Mouse (Mus musculus): ENCODE results near the gene Olfr1178. TPM values are rescaled to one million over a fixed set of nuclear protein-coding genes. Genes with fewer than 3 reads are reported as not detected.

Olfr1178 gene
- polyA plus RNA-seq, 1 experiment = not detected

GRCm38 (mm10) chr2:88426071-88426470 lies 39.2 kb downstream of the Olfr1178 start, which contains the start of gene Olfr1181:
Olfr1181 (minus strand) TSS chr2:88426171.
- no peak for TF ChIP-seq SRF (IDR thresholded peaks at IDR 0.05; ENCODE audit: control insufficient read depth, insufficient read length, low read depth)
- no peak for TF ChIP-seq POLR2A (IDR thresholded peaks at IDR 0.05; ENCODE audit: insufficient read length, low read depth)
- TF ChIP-seq CEBPB (IDR thresholded peaks at IDR 0.05; ENCODE audit: insufficient read depth, poor library complexity, severe bottlenecking) = no peak
- no peak for TF ChIP-seq USF1 (IDR thresholded peaks at IDR 0.05; ENCODE audit: low read depth)
- TF ChIP-seq REST (IDR thresholded peaks at IDR 0.05; ENCODE audit: insufficient read depth, insufficient read length) = no peak
- no peaks in the 10 kb centered on the region for H3K27me3 ChIP-seq (ENCODE audit: control insufficient read depth, insufficient read depth, insufficient read length)
- H3K4me3 ChIP-seq = no peak within 1 kb of the TSS
- H3K4me2 ChIP-seq (ENCODE audit: low read depth) = no peak within 1 kb of the TSS
- H3K36me3 ChIP-seq (ENCODE audit: control insufficient read depth, insufficient read depth) = no peaks in the 10 kb centered on the region
- no peaks in the 10 kb centered on the region for H3K79me2 ChIP-seq (ENCODE audit: control insufficient read depth, insufficient read depth)
- H3ac ChIP-seq (ENCODE audit: control insufficient read depth, insufficient read length) = no peak within 1 kb of the TSS

GRCm38 (mm10) chr2:88449031-88449430 lies 62.2 kb downstream of the Olfr1178 start, which contains the start of gene Gm13757:
Gm13757 (minus strand) TSS chr2:88449131.
- TF ChIP-seq MYOG (IDR thresholded peaks at IDR 0.05; ENCODE audit: control insufficient read depth in 1 of 3, insufficient read depth in 1 of 3, insufficient read length in 2 of 3, low read depth in 2 of 3) = no peak
- TF ChIP-seq REST (IDR thresholded peaks at IDR 0.05; ENCODE audit: insufficient read depth, insufficient read length) = no peak
- no peak for TF ChIP-seq SRF (IDR thresholded peaks at IDR 0.05; ENCODE audit: control insufficient read depth, insufficient read length, low read depth)
- no peak for TF ChIP-seq POLR2A (IDR thresholded peaks at IDR 0.05; ENCODE audit: insufficient read length, low read depth)
- no peak for TF ChIP-seq E2F4 (IDR thresholded peaks at IDR 0.05; ENCODE audit: insufficient read depth)
- TF ChIP-seq MYOD1 (IDR thresholded peaks at IDR 0.05; ENCODE audit: control insufficient read depth in 1 of 3, insufficient read length in 2 of 3, low read depth in 2 of 3) = no peak
- no peak for TF ChIP-seq TCF12 (IDR thresholded peaks at IDR 0.05; ENCODE audit: insufficient read depth, poor library complexity, severe bottlenecking)
- Histone ChIP-seq H3K27me3 (ENCODE audit: control insufficient read depth, insufficient read depth, insufficient read length) (no peaks in the 10 kb centered on the region), H3ac (ENCODE audit: control insufficient read depth, insufficient read length) (no peak within 1 kb of the TSS), H3K4me2 (ENCODE audit: low read depth) (no peak within 1 kb of the TSS), H3K79me2 (ENCODE audit: control insufficient read depth, insufficient read depth) (no peaks in the 10 kb centered on the region), H3K4me3 (no peak within 1 kb of the TSS), H3K36me3 (ENCODE audit: control insufficient read depth, insufficient read depth) (no peaks in the 10 kb centered on the region)

Other genes with a start within 250 kb of the Olfr1178 start
- gene Olfr1167, start 231.9 kb upstream of the Olfr1178 start, polyA plus RNA-seq (2012; fragmentation: generic; extraction: Trizol) = not detected
- gene Olfr1168, start 205.2 kb upstream of the Olfr1178 start, polyA plus RNA-seq (2012; fragmentation: generic; extraction: Trizol) = not detected
- not detected for gene Olfr1170, start 158.7 kb upstream of the Olfr1178 start, polyA plus RNA-seq (2012; fragmentation: generic; extraction: Trizol)
- not detected for gene Olfr1173, start 107.2 kb upstream of the Olfr1178 start, polyA plus RNA-seq (2012; fragmentation: generic; extraction: Trizol)
- not detected for gene Olfr1174-ps, start 71.9 kb upstream of the Olfr1178 start, polyA plus RNA-seq (2012; fragmentation: generic; extraction: Trizol)
- gene Olfr1175-ps, start 59.8 kb upstream of the Olfr1178 start, polyA plus RNA-seq (2012; fragmentation: generic; extraction: Trizol) = not detected
- not detected for gene Olfr1176, start 50.3 kb upstream of the Olfr1178 start, polyA plus RNA-seq (2012; fragmentation: generic; extraction: Trizol)
- gene Olfr1177-ps, start 40.6 kb upstream of the Olfr1178 start, polyA plus RNA-seq (2012; fragmentation: generic; extraction: Trizol) = not detected
- not detected for gene Olfr1179, start 19.4 kb downstream of the Olfr1178 start, polyA plus RNA-seq (2012; fragmentation: generic; extraction: Trizol)
- not detected for gene Olfr1180, start 32.1 kb downstream of the Olfr1178 start, polyA plus RNA-seq (2012; fragmentation: generic; extraction: Trizol)
- not detected for gene Olfr1181, start 39.1 kb downstream of the Olfr1178 start, polyA plus RNA-seq (2012; fragmentation: generic; extraction: Trizol)
- gene Gm13757, start 62.1 kb downstream of the Olfr1178 start, polyA plus RNA-seq (2012; fragmentation: generic; extraction: Trizol) = not detected
- not detected for gene Olfr1183, start 67.8 kb downstream of the Olfr1178 start, polyA plus RNA-seq (2012; fragmentation: generic; extraction: Trizol)
- not detected for gene Olfr1184, start 96.5 kb downstream of the Olfr1178 start, polyA plus RNA-seq (2012; fragmentation: generic; extraction: Trizol)
- gene Olfr1185-ps1, start 106.3 kb downstream of the Olfr1178 start, polyA plus RNA-seq (2012; fragmentation: generic; extraction: Trizol) = not detected
- not detected for gene Olfr1186, start 131.5 kb downstream of the Olfr1178 start, polyA plus RNA-seq (2012; fragmentation: generic; extraction: Trizol)
- not detected for gene Olfr1188, start 169.9 kb downstream of the Olfr1178 start, polyA plus RNA-seq (2012; fragmentation: generic; extraction: Trizol)
- not detected for gene Olfr1189, start 199.4 kb downstream of the Olfr1178 start, polyA plus RNA-seq (2012; fragmentation: generic; extraction: Trizol)